Mouse (Mus musculus): ENCODE measurements at regions not wholly inside any gene's neighbourhood (a gene's known extent, or its start where the extent isn't known, plus 50 kb on each side); places are given as distances from the start of the nearest gene placed in this dataset.
A peak's percentile ranks its signal among the peaks of the same experiment; 100 is the strongest.

GRCm38 (mm10) chr12:36748345-36748744, 360.0 kb upstream of the Meox2 start:
- DNase-seq, result no peak

GRCm38 (mm10) chr12:36765315-36766058, 342.9 kb upstream of the Meox2 start:
- no peak for DNase-seq

GRCm38 (mm10) chr12:36766167-36766566, 342.2 kb upstream of the Meox2 start:
- DNase-seq, result no peak

- no peak for DNase-seq
These were observed 327.6 kb upstream of the Meox2 start for GRCm38 (mm10) chr12:36780761-36781160.

GRCm38 (mm10) chr12:36790866-36791265, 317.5 kb upstream of the Meox2 start:
- DNase-seq, result no peak

GRCm38 (mm10) chr12:36791430-36791829, 316.9 kb upstream of the Meox2 start:
- no peak for DNase-seq

GRCm38 (mm10) chr12:36792205-36792604, 316.1 kb upstream of the Meox2 start:
- DNase-seq, result no peak

- DNase-seq, result no peak
These were observed 314.5 kb upstream of the Meox2 start for GRCm38 (mm10) chr12:36793799-36794198.

GRCm38 (mm10) chr12:36796201-36796600, 312.1 kb upstream of the Meox2 start:
- no peak for DNase-seq

- DNase-seq, result no peak
These were observed 290.4 kb upstream of the Meox2 start for GRCm38 (mm10) chr12:36817938-36818337.

- no peak for DNase-seq
These were observed 289.5 kb upstream of the Meox2 start for GRCm38 (mm10) chr12:36818852-36819251.

- no peak for DNase-seq
These were observed 281.6 kb upstream of the Meox2 start for GRCm38 (mm10) chr12:36826766-36827165.

- no peak for DNase-seq
These were observed 276.9 kb upstream of the Meox2 start for GRCm38 (mm10) chr12:36831307-36831997.

- no peak for DNase-seq
These were observed 265.4 kb upstream of the Meox2 start for GRCm38 (mm10) chr12:36842957-36843356.

- DNase-seq, result no peak
These were observed 263.2 kb upstream of the Meox2 start for GRCm38 (mm10) chr12:36845130-36845529.

GRCm38 (mm10) chr12:36849086-36849485, 259.3 kb upstream of the Meox2 start:
- DNase-seq, result no peak

- DNase-seq, result no peak
These were observed 245.2 kb upstream of the Meox2 start for GRCm38 (mm10) chr12:36863113-36863512.

- DNase-seq, result no peak
These were observed 227.6 kb upstream of the Meox2 start for GRCm38 (mm10) chr12:36880724-36881123.

GRCm38 (mm10) chr12:36913364-36913763, 195.0 kb upstream of the Meox2 start:
- DNase-seq, result no peak

GRCm38 (mm10) chr12:36917576-36918106, 190.7 kb upstream of the Meox2 start:
- no peak for DNase-seq

GRCm38 (mm10) chr12:36918294-36918876, 190.0 kb upstream of the Meox2 start:
- DNase-seq, result no peak

- no peak for DNase-seq
These were observed 184.8 kb upstream of the Meox2 start for GRCm38 (mm10) chr12:36923558-36923957.

GRCm38 (mm10) chr12:36926225-36926624, 182.1 kb upstream of the Meox2 start:
- no peak for DNase-seq

- peak; percentile 43 for DNase-seq
These were observed 175.2 kb upstream of the Meox2 start for GRCm38 (mm10) chr12:36933118-36933610.

Data from thymus, postnatal 14 days (tissue).